Comparison of ENCODE assay signal across 8 mouse cellular contexts in genomic region chr3:122924009-122924914, GRCm38 (mm10). TPM values are rescaled to one million over a fixed set of nuclear protein-coding genes. Genes with fewer than 3 reads are reported as not detected.
DNase-seq lines count a peak whose midpoint lies in the region; ATAC-seq lines count a peak whose summit lies in the region.

Gene 1810037I17Rik (plus strand): TSS chr3:122924203.

- WGBS in hindbrain, embryonic 12.5 days = under 1% methylated on average over 66 of the region's 68 CpGs

- no peaks in the 10 kb centered on the region for H3K27me3 ChIP-seq in hindbrain, embryonic 12.5 days

- H3K9ac ChIP-seq in hindbrain, embryonic 12.5 days = peak within 1 kb of the TSS; percentile 64

- peak within 1 kb of the TSS; percentile 54 for H3K4me3 ChIP-seq in hindbrain, embryonic 12.5 days

- 0 out of 2 replicates have a peak, but pooled peaks cover 10% of the 10 kb centered on the region for H3K36me3 ChIP-seq in hindbrain, embryonic 12.5 days

- H3K27ac ChIP-seq in hindbrain, embryonic 12.5 days = peak within 1 kb of the TSS; percentile 76

- ATAC-seq in hindbrain, embryonic 12.5 days (ENCODE audit: low FRiP score) = peak; percentile 99

- peaks cover 6% of the 10 kb centered on the region; the same call in 1 of the 2 replicates for H3K4me1 ChIP-seq in hindbrain, embryonic 12.5 days

- DNase-seq in NIH3T3 (ENCODE audit: low read depth) = peak; percentile 98
- DNase-seq in cerebellum, postnatal 10 days = peak; percentile 98 to 99
- peak; percentile 92 to 95 for DNase-seq in frontal cortex, postnatal 10 days (ENCODE audit: low spot score in 2 of 2)
- peak; percentile 93 to 98 for DNase-seq in layer of hippocampus, postnatal 14 days (ENCODE audit: low spot score in 2 of 2)
- DNase-seq in lung, postnatal 14 days = peak; percentile 98
- DNase-seq in retina, adult 2 months (ENCODE audit: low read depth, low spot score) = peak; percentile 88
- DNase-seq in thymus, postnatal 36 days = peak; percentile 96 to 97

- peak within 1 kb of the TSS; percentile 64 for H3K4me2 ChIP-seq in hindbrain, embryonic 12.5 days (replicated peaks)

- no peaks in the 10 kb centered on the region for H3K9me3 ChIP-seq in hindbrain, embryonic 12.5 days (replicated peaks)

RNA-seq across cellular contexts. Expression of gene 1810037I17Rik, which starts in this region (rescaled TPM):
- polyA plus RNA-seq in hindbrain, embryonic 12.5 days (2016; fragmentation: Nextera tagmentation; extraction: Ambion mirVana) = 85.7 and 101 TPM in 2 replicates
- 10 to 100 TPM; 51.0 to 52.6 TPM for total RNA-seq in layer of hippocampus, postnatal 14 days (2021)

Comparison
In these comparisons a context has a peak if more than half of its experiments do, and no peak if none do; other contexts are left out.
1. Peak in every context shown above with its lines: DNase-seq, ATAC-seq, H3K4me3 ChIP-seq and H3K27ac ChIP-seq.